Mouse (Mus musculus) embryonic fibroblast, embryonic 13.5 days (primary cell): ENCODE data around the gene AC129217.1. TPM values are rescaled to one million over a fixed set of nuclear protein-coding genes. Genes with fewer than 3 reads are reported as not detected.
"Not testable (repeated sequence)": the region's sequence is repeated elsewhere in the genome, so short reads cannot be mapped to it uniquely, and the experiment has no call there.

Source experiments
- H3K27ac ChIP-seq: 2 replicates; pipeline ENCODE4 v1.5.1; 2012; ENCODE audit warnings: low read length, control low read depth, inconsistent platforms; ENCODE audit not compliant: insufficient read depth
- H3K4me1 ChIP-seq: 2 replicates; pipeline ENCODE4 v1.6.1; 2011; ENCODE audit warnings: low read length; ENCODE audit not compliant: control insufficient read depth, insufficient read depth
- H3K4me3 ChIP-seq: 2 replicates; pipeline ENCODE4 v1.5.1; 2011; ENCODE audit warnings: mild to moderate bottlenecking, control low read depth, low read length; ENCODE audit not compliant: insufficient read depth
- CTCF ChIP-seq: IDR thresholded peaks from 2 replicates; pipeline ENCODE4 v1.5.1; 2011; ENCODE audit warnings: mild to moderate bottlenecking, control low read depth, low read length, moderate library complexity, borderline replicate concordance; ENCODE audit not compliant: insufficient read depth
- POLR2A ChIP-seq: IDR thresholded peaks from 2 replicates; pipeline ENCODE4 v1.6.1; 2011; ENCODE audit warnings: low read depth, mild to moderate bottlenecking, control low read depth, low read length, moderate library complexity
- polyA plus RNA-seq: library from polyadenylated mRNA; stranded (reverse); fragments of >200 nt; gene quantifications from 2 replicates; pipeline ENCODE4 v1.2.4, GENCODE M21; 2011; ENCODE audit warnings: low read depth; ENCODE audit not compliant: missing spikeins, insufficient read length

The AC129217.1 gene
- polyA plus RNA-seq, 1 experiment = 43.8 TPM

DNA sequence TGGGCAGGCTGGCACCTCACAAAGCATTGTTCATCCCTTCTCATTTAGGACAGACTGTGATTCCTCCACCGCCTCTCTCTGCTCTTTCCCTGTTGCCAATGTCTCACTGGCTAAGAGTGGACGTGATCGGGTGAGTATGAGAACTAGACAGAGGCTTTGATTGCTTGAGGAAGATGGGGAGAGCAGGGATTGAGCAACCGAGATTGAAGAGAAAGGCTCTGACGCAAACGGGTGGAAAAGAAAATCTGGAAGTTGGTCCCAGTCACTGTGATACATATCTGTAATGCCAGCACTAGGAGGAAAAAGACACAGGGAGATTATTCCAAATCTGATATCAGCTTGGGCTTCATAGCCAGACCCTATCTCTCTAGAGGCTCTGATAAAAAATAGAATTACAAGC, 13.4 kb downstream of the AC129217.1 start:
- Histone ChIP-seq H3K4me1 (no peaks in the 10 kb centered on the region), H3K27ac (no peak overlapping the region), H3K4me3 (no peak overlapping the region)
- TF ChIP-seq CTCF = no peak
- TF ChIP-seq POLR2A = no peak

DNA sequence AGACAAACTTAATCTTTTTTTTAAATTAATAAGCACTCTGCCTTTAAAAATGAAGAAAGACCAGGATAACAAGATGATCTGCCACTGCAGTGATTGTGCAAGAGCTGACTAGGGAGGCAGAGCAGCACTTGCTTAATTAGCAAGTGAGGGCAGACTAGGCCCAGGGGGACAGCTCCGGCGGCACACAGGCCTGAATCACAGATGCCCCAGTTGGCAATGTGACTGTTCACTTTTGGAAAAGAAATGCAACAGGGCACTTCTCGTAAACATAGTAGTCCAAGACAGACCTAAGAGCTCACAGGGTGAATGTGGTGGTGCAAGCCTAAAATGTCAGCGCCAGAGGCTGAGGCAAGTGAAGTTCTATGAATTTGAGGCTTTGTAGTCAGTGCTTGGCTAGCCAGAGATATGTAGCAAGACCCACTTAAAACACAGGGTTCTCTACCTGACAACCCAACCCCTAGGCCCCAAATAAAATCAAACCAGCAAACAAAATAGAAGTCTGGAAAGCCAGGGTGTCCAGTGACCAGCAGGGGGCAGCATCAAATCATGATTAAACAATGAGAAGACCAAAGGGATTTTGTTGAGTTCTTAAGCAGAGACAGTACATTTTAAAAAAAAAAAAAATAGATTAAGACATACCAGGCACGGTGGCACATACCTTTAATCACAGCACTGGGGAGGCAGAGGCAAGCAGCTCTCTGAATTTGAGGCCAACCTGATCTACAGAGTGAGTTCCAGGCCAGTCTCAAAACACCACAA, 15.0 kb downstream of the AC129217.1 start:
- H3K4me3 ChIP-seq = no peak overlapping the region
- TF ChIP-seq POLR2A = no peak
- TF ChIP-seq CTCF = 0 out of 2 replicates have a peak, but pooled peaks have one; percentile 6
- H3K4me1 ChIP-seq = no peaks in the 10 kb centered on the region
- H3K27ac ChIP-seq = no peak overlapping the region

DNA sequence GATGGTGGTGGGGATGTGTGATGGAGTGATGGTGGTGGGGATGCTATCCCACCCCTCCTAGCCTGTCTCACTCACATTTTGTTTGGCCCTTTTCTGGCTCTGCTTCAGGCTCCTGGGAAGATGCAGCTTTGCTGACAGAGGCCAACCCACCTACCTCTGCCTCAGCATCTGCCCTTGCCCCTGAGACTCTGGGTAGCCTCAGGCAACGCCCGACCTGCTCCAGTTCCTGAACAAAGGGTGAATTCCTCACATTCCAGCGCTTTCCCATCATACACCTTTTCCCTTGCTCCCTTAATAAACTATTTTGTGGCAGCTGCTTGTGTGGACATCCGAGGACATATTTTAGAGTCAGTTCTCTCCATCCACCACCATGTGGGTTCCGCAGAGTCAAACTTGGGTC, 18.8 kb downstream of the AC129217.1 start:
- 0 out of 2 replicates have a peak, but pooled peaks cover 2% of the 10 kb centered on the region for H3K4me1 ChIP-seq
- no peak overlapping the region for H3K27ac ChIP-seq
- TF ChIP-seq POLR2A = no peak
- TF ChIP-seq CTCF = no peak
- H3K4me3 ChIP-seq = no peak overlapping the region

DNA sequence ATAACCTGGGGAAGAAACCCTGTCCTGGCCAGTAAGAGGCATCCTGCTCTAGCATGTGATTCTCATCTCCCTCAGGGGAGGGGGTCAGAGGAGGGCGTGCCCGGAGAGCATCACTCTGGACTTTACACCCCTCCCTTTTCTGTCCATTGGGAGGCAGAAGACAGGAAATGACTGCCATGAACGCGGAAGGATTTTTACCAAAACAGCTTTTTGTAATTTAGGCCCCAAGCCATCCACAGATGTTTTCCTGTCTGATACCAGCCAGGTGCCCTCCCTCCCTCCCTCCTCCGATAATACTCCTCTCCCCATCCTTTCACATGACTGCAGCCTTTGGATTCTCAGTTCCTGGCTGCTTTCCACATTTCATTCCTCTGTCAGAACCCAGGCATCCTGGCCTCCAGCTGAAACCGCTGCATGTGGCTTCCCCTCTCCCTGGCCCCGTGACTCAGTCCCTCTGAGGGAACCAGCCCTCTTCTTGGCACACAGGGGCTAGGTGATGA, 20.9 kb downstream of the AC129217.1 start, which contains the start of gene Lrrn4cl:
Gene Lrrn4cl, plus strand, starts transcription at position 367 of the 500 bp plus-strand sequence.
- H3K27ac ChIP-seq = peak within 1 kb of the TSS; percentile 64
- no peak for TF ChIP-seq CTCF
- TF ChIP-seq POLR2A = peak; percentile 3; the same call in 1 of the 2 replicates
- H3K4me1 ChIP-seq = 0 out of 2 replicates have a peak, but pooled peaks cover 2% of the 10 kb centered on the region
- no peak within 1 kb of the TSS for H3K4me3 ChIP-seq

DNA sequence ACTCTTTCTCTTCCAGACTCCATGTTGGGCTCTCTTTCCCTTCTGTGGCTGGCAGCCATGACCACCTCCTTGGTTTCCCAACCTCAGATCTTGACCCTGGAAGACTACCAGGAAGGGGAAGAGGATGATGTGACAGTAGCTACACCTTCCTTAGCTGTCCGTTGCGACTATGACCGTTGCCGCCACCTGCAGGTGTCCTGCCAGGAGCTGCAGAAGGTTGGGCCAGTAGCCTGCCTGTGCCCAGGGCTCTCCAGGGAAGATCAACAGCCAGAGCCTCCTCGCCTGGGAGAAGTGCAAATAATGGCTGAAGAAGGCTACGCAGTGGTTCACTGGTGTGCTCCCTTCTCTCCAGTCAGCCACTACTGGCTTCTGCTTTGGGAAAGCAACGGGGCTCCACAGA, 22.1 kb downstream of the AC129217.1 start:
- Histone ChIP-seq H3K27ac (no peak overlapping the region), H3K4me1 (0 out of 2 replicates have a peak, but pooled peaks cover 2% of the 10 kb centered on the region)
- TF ChIP-seq POLR2A (no peak), CTCF (no peak)

DNA sequence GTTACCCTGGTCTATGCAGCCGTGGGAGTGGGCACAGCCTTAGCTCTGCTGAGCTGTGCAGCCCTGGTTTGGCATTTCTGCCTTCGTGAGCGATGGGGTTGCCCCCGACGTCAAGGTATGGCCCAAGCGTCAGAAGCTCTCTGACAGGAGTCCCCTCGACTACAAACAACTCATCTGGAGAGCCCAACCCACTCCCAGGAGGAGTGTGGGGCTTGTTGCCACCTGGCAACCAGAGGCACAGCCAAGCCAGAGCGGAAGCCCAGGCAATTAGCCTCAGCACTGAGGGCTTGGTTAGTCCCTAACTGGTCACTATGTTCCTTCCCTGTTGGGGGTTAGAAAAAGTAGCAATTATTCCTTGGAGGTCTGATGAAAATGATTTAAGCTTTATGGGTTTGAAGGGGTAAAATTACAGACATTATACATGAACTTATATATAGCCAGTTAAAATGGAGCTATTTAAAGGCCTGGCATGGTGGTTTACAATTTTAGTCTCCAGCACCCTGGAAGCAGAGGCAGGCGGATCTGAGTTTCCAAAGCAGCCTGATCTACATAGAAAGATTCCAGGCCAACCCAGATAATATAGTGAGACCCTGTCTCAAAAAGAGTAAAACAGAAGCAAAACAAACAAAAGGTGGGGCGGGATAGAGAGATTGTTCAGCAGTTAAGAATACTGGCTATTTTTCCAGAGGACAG, 22.8 kb downstream of the AC129217.1 start:
- TF ChIP-seq POLR2A = no peak
- TF ChIP-seq CTCF = no peak
- Histone ChIP-seq H3K4me3 (no peak overlapping the region), H3K4me1 (0 out of 2 replicates have a peak, but pooled peaks cover 2% of the 10 kb centered on the region), H3K27ac (no peak overlapping the region)

More for the DNA sequence above, 22.1 kb downstream of the AC129217.1 start:
- no peak overlapping the region for H3K4me3 ChIP-seq

DNA sequence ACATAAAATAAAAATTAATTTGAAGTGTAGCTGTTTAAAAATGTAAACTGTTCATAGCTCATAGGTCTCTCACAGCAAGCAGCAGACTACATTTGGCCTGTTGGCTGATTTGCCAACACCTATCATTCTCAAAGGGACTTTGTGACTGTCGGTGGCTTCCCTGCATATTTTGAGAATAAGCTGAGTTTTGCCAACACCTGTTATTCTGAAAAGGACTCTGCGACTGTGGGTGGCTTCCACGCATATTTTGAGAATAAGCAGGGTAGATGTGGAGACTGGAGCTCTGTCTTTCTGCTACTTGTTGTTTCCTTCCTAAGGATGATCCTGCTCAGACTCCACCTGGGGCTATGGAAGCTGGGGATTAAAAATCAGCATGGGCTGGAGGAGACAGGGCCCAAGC, 23.5 kb downstream of the AC129217.1 start:
- 0 out of 2 replicates have a peak, but pooled peaks cover 2% of the 10 kb centered on the region for H3K4me1 ChIP-seq
- TF ChIP-seq CTCF (no peak), POLR2A (no peak)
- no peak overlapping the region for H3K27ac ChIP-seq
- H3K4me3 ChIP-seq = no peak overlapping the region

DNA sequence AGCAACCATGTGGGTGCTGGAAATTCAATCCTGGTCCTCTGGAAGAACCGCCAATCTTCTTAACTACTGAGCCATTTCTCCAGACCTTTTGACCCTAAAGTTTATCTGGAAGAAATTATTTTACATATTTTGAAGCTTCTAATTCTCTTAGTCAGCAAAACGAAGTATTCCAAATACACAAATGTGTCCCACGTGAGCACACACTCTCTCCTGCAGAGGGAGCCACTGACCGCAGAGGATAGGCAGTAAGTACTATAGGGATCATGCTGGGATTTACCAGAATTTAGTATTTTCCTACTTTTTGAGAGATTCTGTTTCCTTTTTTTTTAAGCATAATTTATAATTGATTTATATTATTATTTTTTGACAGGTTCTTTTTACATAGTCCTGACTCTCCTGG, 28.1 kb downstream of the AC129217.1 start:
- Histone ChIP-seq H3K4me3 (no peak overlapping the region), H3K27ac (no peak overlapping the region), H3K4me1 (no peaks in the 10 kb centered on the region)
- TF ChIP-seq POLR2A (no peak), CTCF (peak; percentile 70; the same call in 1 of the 2 replicates)

DNA sequence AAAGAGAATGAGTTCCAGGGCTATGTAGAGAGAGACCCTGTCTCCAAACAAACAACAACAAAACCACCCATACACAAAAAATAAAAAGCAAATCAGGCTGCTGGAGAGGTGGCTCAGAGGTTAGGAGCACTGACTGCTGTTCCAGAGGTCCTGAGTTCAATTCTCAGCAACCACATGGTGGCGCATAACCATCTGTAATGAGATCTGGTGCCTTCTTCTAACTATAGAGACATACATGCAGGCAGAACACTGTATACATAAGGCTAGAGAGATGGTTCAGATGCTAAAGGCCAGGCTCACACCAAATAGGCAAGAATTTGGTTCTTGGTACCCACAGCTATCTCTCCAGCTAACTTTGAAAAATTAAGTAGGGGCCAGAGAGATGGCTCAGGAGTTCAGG, 29.4 kb downstream of the AC129217.1 start:
- no peak for TF ChIP-seq CTCF
- TF ChIP-seq POLR2A = no peak
- Histone ChIP-seq H3K4me1 (no peaks in the 10 kb centered on the region), H3K27ac (no peak overlapping the region), H3K4me3 (no peak overlapping the region)

DNA sequence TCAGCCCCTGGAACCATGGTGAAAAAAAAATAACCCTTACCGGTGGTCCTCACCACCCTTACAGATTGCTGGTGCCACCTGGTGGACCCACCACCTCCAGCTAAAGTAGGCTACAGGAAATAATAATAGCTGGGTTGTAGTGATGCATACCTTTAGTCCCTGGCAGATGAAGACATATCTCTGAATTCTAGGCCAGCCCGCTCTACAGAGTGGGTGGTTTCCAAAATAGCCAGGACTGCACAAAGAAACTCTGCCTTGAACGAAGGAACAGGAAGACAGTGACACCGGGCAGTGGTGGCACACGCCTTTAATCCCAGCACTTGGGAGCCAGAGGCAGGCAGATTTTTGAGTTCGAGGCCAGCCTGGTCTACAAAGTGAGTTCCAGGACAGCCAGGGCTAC, 34.7 kb downstream of the AC129217.1 start:
- Histone ChIP-seq H3K4me1 (no peaks in the 10 kb centered on the region), H3K27ac (no peak overlapping the region), H3K4me3 (no peak overlapping the region)
- TF ChIP-seq CTCF (no peak), POLR2A (no peak)

DNA sequence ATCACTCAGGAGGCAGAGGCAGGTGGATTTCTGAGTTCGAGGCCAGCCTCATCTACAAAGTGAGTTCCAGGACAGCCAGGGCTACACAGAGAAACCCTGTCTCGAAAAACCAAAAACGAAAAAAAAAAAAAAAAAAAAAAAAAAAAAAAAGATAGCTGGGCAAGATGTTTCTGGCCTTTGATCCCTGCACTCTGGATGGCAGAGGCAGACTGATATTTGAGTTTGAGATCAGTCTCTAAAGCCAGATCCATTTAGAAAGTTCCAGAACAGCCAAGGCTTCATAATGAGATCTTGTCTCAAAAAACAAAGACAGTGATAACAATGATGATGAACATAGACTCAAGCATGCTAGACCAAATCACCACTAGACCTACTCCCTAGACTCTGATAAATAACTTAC, 40.8 kb downstream of the AC129217.1 start:
- not testable (repeated sequence) for H3K27ac ChIP-seq, H3K4me1 ChIP-seq, H3K4me3 ChIP-seq
